Mouse (Mus musculus) MEL (cell line): ENCODE data around the gene H2afv.

Experiments used
- CTCF ChIP-seq, 3 experiments: IDR thresholded peaks in 2 of 3; conservative IDR thresholded peaks in 1 of 3; 2 replicates each; pipeline ENCODE4 v1.5.1; 2011 to 2012; ENCODE audit warnings: low read length in 3 of 3, low read depth in 2 of 3, mild to moderate bottlenecking in 2 of 3, improper control_type of control experiment in 1 of 3, inconsistent platforms in 1 of 3, mixed read lengths in 1 of 3, moderate library complexity in 1 of 3; ENCODE audit not compliant: control insufficient read depth in 1 of 3, insufficient read depth in 1 of 3, poor library complexity in 1 of 3, severe bottlenecking in 1 of 3
- E2F4 ChIP-seq: IDR thresholded peaks from 2 replicates; pipeline ENCODE4 v1.6.1; 2011; ENCODE audit warnings: low read depth, low read length, improper control_type of control experiment, borderline replicate concordance
- GATA1 ChIP-seq: IDR thresholded peaks from 2 replicates; pipeline ENCODE4 v1.6.1; 2011; ENCODE audit warnings: low read depth, low read length, improper control_type of control experiment
- NELFE ChIP-seq: IDR thresholded peaks from 2 replicates; pipeline ENCODE4 v1.6.1; 2011; ENCODE audit warnings: low read depth, low read length, improper control_type of control experiment
- NRF1 ChIP-seq: IDR thresholded peaks from 2 replicates; pipeline ENCODE4 v1.6.1; 2014; ENCODE audit warnings: low read depth, mild to moderate bottlenecking, inconsistent platforms, low read length, improper control_type of control experiment, moderate library complexity; ENCODE audit not compliant: poor library complexity, insufficient read depth, severe bottlenecking
- POLR2A ChIP-seq, 2 experiments: IDR thresholded peaks; 2 replicates each; pipeline ENCODE4 v1.6.1; 2011 to 2012; ENCODE audit warnings: low read length in 2 of 2, mild to moderate bottlenecking in 2 of 2, control low read depth in 1 of 2, improper control_type of control experiment in 1 of 2, low read depth in 1 of 2, moderate library complexity in 1 of 2; ENCODE audit not compliant: control insufficient read depth in 1 of 2, insufficient read depth in 1 of 2, poor library complexity in 1 of 2
- POLR2AphosphoS2 ChIP-seq: IDR thresholded peaks from 2 replicates; pipeline ENCODE4 v1.6.1; 2011; ENCODE audit warnings: low read length, improper control_type of control experiment
- SMC3 ChIP-seq: IDR thresholded peaks from 2 replicates; pipeline ENCODE4 v1.6.1; 2011; ENCODE audit warnings: low read depth, low read length, improper control_type of control experiment
- TBP ChIP-seq: IDR thresholded peaks from 2 replicates; pipeline ENCODE4 v1.8.0; 2011; ENCODE audit warnings: low read depth, low read length, improper control_type of control experiment

GRCm38 (mm10) chr11:6380916-6381315 lies 63.3 kb downstream of the H2afv start:
- TF ChIP-seq POLR2A (IDR thresholded peaks at IDR 0.05; ENCODE audit: control insufficient read depth in 1 of 2, insufficient read depth in 1 of 2, low read depth in 1 of 2, low read length in 2 of 2, poor library complexity in 1 of 2) = no peak
- no peak for TF ChIP-seq SMC3
- TF ChIP-seq E2F4 = no peak
- TF ChIP-seq GATA1 = no peak
- no peak for TF ChIP-seq CTCF (IDR thresholded peaks at IDR 0.05 in 2 of 3, conservative IDR thresholded peaks at IDR 0.05 in 1 of 3; ENCODE audit: control insufficient read depth in 1 of 3, insufficient read depth in 1 of 3, low read depth in 2 of 3, low read length in 3 of 3, poor library complexity in 1 of 3, severe bottlenecking in 1 of 3)
- TF ChIP-seq NRF1 = no peak
- no peak for TF ChIP-seq TBP
- no peak for TF ChIP-seq POLR2AphosphoS2
- no peak for TF ChIP-seq NELFE
